Mouse (Mus musculus) hindbrain, postnatal 0 days (tissue): ENCODE measurements at regions not wholly inside any gene's neighbourhood (a gene's known extent, or its start where the extent isn't known, plus 50 kb on each side); places are given as distances from the start of the nearest gene placed in this dataset.

Experiments used
- ATAC-seq: fragments of 200-750 bp; cut with Nextera tagmentation; 2 replicates; pipeline ENCODE4 v1.8.0; 2017; ENCODE audit warnings: mild to moderate bottlenecking, moderate TSS enrichment, moderate library complexity
- DNase-seq: peaks from one replicate; pipeline ENCODE4 v3.0.0-alpha.2; 2015; ENCODE audit warnings: low spot score
- H3K27ac ChIP-seq: fragments of 300-500 bp; sonication (generic); 2 replicates; pipeline ENCODE4 v1.5.1; 2014; ENCODE audit warnings: mild to moderate bottlenecking
- H3K27me3 ChIP-seq: fragments of 300-500 bp; sonication (generic); 2 replicates; pipeline ENCODE4 v1.6.1; 2014; ENCODE audit warnings: low read length, mixed read lengths; ENCODE audit not compliant: insufficient read depth
- H3K36me3 ChIP-seq: fragments of 300-500 bp; sonication (generic); 2 replicates; pipeline ENCODE4 v1.6.1; 2014; ENCODE audit warnings: low read length, mixed read lengths; ENCODE audit not compliant: insufficient read depth
- H3K4me1 ChIP-seq: fragments of 300-500 bp; sonication (generic); 2 replicates; pipeline ENCODE4 v1.6.1; 2014; ENCODE audit warnings: antibody characterized with exemption, low read length, mixed read lengths; ENCODE audit not compliant: insufficient read depth
- H3K4me2 ChIP-seq: fragments of 300-500 bp; sonication (generic); 2 replicates; pipeline ENCODE4 v1.6.1; 2014; ENCODE audit warnings: low read depth, mild to moderate bottlenecking, low read length, moderate library complexity, mixed read lengths
- H3K4me3 ChIP-seq: fragments of 300-500 bp; sonication (generic); 2 replicates; pipeline ENCODE4 v1.5.1; 2014; ENCODE audit warnings: low read length
- H3K9ac ChIP-seq: fragments of 300-500 bp; sonication (generic); replicated peaks from 2 replicates; pipeline ENCODE4 v1.6.1; 2014; ENCODE audit warnings: mild to moderate bottlenecking, low read length, moderate library complexity, mixed read lengths
- H3K9me3 ChIP-seq: fragments of 300-500 bp; sonication (generic); 2 replicates; pipeline ENCODE4 v1.6.1; 2016; ENCODE audit warnings: low read length, mixed read lengths
- CTCF ChIP-seq: IDR thresholded peaks from 2 replicates; pipeline ENCODE4 v1.5.1; 2016; ENCODE audit warnings: antibody characterized with exemption, control low read depth, low read depth
- WGBS: fragments of 180-500 bp; shearing (Covaris S2); extraction: QIAGEN DNeasy Blood & Tissue Kit; methylation state at CpG from one replicate; pipeline ENCODE4 v1.1.7; 2014; 5-methylcytosine and 5-hydroxymethylcytosine counted together

DNA sequence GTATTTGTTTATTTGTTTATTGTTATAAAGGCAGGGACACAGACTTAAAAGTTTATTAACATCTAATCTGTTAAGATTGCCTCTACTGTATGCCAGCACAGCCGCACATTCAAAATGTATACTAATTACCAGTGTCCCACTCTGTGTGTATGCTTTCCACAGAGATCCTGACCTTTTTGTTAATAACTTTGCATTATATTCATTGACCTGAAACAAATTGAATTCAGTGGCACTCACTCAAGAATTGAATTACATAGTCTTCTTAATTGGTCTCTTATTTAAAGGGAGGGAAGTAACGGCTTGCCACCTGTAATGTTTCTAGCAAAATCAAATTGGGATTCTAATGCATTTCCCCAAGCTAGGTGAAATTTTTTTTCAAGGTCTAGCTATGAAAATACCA is 111.3 kb upstream of the Kiz start:
- no peak overlapping the region for H3K27ac ChIP-seq
- peaks cover 4% of the 10 kb centered on the region for H3K4me1 ChIP-seq
- no peak overlapping the region for H3K4me3 ChIP-seq
- DNase-seq (no peak), ATAC-seq (no peak)
- no peaks in the 10 kb centered on the region for H3K27me3 ChIP-seq
- H3K9ac ChIP-seq: no peak overlapping the region
- 55% methylated on average over 2 of the region's 2 CpGs for WGBS
- no peaks in the 10 kb centered on the region for H3K9me3 ChIP-seq
- no peaks in the 10 kb centered on the region for H3K36me3 ChIP-seq
- no peak overlapping the region for H3K4me2 ChIP-seq
- TF ChIP-seq CTCF: no peak

DNA sequence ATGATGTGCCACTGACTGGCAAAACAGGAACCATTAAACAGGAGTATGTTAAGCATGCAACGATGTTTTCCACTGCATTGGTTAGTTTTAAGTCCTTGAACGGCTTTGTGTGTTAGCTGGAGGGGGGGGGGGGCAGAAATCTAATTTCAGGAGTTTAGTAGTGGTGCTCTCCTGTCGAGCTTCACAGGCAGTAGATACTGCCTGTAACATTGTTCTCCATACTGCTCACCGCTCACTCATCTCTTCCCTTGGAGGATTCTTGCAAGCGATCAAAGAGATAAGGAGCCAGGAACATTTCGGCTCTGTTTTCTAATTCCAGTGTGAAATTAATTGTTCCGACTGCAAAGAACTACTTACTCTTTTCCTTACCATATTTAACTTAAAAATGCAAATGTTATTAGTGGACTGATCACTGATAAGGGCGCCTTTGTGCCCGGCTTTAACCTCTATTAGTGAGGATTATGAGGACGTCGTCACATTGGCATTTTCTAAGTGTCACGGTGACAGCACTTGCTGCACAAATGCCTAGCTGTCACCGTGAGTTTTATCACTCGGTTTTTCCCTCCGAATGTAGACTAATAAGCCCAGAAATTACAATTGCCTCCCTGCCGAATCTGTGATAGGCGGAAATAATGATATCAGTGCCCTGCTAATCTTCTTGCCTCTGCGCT is 110.5 kb upstream of the Kiz start:
- Histone ChIP-seq H3K4me2 (peak overlapping the region; percentile 58), H3K4me1 (peaks cover 4% of the 10 kb centered on the region), H3K27ac (peak overlapping the region; percentile 79), H3K27me3 (no peaks in the 10 kb centered on the region), H3K9me3 (no peaks in the 10 kb centered on the region), H3K9ac (peak overlapping the region; percentile 45), H3K4me3 (peak overlapping the region; percentile 35), H3K36me3 (no peaks in the 10 kb centered on the region)
- ATAC-seq (no peak), DNase-seq (no peak)
- WGBS: 30% methylated on average over 18 of the region's 18 CpGs
- no peak for TF ChIP-seq CTCF

DNA sequence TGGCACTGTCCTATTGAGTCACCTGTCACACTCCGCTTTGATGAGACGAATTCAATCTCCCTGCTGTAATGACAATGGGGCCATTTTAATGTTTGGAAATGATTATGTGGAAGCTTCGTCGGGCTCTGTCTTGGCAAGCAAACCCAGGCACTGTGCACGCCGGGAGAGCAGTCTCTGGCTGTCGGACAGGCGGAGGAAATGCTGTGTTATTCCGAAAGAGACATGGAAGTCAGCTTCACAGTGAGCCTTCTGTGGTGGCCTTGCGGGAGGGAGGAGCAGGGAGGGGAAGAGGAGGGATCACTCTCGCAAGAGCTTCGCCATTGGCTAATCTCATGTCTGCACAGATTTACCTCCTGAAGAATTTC is 110.0 kb upstream of the Kiz start:
- Histone ChIP-seq H3K9me3 (no peaks in the 10 kb centered on the region), H3K9ac (peak overlapping the region; percentile 45), H3K27me3 (no peaks in the 10 kb centered on the region), H3K27ac (peak overlapping the region; percentile 79), H3K4me1 (peaks cover 4% of the 10 kb centered on the region), H3K4me3 (peak overlapping the region; percentile 35), H3K36me3 (no peaks in the 10 kb centered on the region), H3K4me2 (peak overlapping the region; percentile 58)
- DNase-seq: peak; percentile 78
- peak; percentile 97 for ATAC-seq
- TF ChIP-seq CTCF: no peak
- 9% methylated on average over 12 of the region's 12 CpGs for WGBS

DNA sequence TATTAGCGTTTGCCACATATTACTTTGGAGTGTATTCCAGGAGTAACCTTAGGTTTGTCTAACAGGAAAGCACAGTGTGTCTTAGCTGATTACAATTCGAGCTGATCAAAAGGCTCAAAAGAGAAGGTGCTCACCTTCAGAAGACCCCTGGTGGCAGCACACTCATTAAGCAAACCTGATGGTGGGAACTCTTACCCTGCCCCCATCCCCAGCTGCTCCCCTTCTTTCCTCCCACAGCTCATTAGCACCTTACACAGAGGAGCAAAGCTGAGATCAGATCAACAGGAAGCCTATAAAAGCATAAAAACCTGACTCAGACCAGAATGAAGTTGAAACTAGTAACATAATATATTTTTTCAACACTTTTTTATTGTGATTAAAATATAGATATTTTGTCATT is 101.7 kb upstream of the Kiz start:
- no peaks in the 10 kb centered on the region for H3K27me3 ChIP-seq
- no peak overlapping the region for H3K4me2 ChIP-seq
- ATAC-seq: no peak

DNA sequence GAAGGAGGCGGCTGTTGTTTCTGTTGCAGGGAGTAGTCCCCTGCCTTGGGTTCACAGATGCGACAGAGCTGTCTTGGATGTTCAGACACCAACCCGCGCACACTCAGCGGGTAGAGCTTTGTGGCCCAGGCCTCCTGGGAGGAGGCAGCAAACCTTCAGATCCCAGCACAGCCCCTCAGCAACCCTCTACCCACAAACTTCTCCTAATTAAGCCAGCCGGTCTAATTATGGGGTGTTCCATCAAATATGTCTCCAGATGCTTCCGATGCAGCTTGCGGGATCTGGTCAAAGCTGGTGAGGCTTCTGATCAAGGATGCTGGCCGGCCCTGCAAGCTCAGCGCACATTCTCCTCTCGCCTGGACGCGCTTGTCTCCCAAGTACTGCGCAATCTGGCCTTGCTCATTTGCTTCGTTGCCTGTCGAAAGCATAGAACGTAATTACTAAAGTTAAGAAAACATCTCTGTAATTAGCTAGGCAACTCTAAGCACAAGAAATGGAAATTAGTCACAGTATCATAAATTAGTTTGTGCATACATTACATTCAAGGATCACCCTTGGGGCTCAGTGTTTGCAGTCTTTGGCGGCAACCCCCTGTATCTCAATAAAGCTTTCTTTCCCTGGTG is 92.0 kb upstream of the Kiz start:
- Histone ChIP-seq H3K36me3 (no peaks in the 10 kb centered on the region), H3K4me3 (no peak overlapping the region), H3K4me1 (peaks cover 5% of the 10 kb centered on the region; the same call in 1 of the 2 replicates), H3K9ac (no peak overlapping the region), H3K27me3 (no peaks in the 10 kb centered on the region), H3K9me3 (no peaks in the 10 kb centered on the region), H3K4me2 (peak overlapping the region; percentile 21; the same call in 1 of the 2 replicates), H3K27ac (no peak overlapping the region)
- 42% methylated on average over 18 of the region's 18 CpGs for WGBS
- ATAC-seq: peak; percentile 63
- no peak for TF ChIP-seq CTCF
- DNase-seq: no peak

More for the DNA sequence above, 101.7 kb upstream of the Kiz start:
- Histone ChIP-seq H3K9ac (no peak overlapping the region), H3K9me3 (no peaks in the 10 kb centered on the region), H3K4me3 (no peak overlapping the region), H3K4me1 (no peaks in the 10 kb centered on the region), H3K27ac (no peak overlapping the region), H3K36me3 (no peaks in the 10 kb centered on the region)
- no peak for DNase-seq
- 43% methylated on average over 2 of the region's 2 CpGs for WGBS
- no peak for TF ChIP-seq CTCF

DNA sequence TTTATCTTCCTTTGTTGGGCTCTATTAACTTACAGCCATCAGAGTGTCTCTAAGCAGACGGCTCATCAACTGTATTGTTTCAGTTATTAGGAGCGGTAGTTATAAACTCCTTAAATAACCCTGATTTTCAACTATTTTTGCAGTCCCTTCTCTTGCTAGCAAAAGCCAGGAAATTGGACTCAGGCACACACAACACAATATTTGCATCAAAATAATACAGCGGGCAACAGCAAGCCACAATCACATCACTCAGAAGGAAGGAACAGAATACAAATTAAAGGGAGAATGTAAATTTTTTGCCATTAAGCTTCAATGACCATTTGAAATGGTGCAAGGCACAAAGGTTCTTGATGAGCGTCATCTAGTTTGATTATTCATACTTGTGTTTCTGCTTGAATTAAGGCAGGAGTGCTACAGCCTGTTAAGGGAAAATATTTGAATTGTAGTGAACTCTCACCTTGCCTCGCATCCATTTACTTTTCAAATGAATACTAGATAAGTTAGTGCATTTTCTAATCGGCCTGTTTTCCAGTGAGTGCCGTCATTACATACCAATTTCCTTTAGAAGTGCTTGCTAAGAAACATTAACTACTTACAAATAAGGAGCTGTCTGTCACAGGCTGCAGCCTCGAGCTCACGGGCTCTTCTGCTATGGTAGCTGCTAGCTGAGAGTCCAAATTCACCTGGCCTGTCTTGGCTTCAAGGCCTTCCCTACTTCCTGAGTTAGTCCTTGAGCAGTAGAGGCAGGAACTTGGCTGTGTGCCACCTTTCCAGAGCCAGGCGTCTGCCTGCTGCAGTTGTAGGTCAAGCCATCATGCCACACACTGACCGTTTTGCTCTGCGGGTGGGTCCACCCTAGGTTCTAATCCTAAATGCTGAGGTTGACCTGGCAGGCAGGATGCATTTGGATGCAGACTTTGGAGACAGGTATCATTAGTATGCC is 91.1 kb upstream of the Kiz start:
- ATAC-seq: no peak
- Histone ChIP-seq H3K36me3 (no peaks in the 10 kb centered on the region), H3K4me3 (no peak overlapping the region), H3K9ac (no peak overlapping the region), H3K27me3 (no peaks in the 10 kb centered on the region), H3K4me1 (peaks cover 5% of the 10 kb centered on the region; the same call in 1 of the 2 replicates), H3K27ac (no peak overlapping the region), H3K9me3 (no peaks in the 10 kb centered on the region), H3K4me2 (no peak overlapping the region)
- DNase-seq: peak; percentile 30
- no peak for TF ChIP-seq CTCF
- 50% methylated on average over 12 of the region's 12 CpGs for WGBS
